In the genomic region with DNA sequence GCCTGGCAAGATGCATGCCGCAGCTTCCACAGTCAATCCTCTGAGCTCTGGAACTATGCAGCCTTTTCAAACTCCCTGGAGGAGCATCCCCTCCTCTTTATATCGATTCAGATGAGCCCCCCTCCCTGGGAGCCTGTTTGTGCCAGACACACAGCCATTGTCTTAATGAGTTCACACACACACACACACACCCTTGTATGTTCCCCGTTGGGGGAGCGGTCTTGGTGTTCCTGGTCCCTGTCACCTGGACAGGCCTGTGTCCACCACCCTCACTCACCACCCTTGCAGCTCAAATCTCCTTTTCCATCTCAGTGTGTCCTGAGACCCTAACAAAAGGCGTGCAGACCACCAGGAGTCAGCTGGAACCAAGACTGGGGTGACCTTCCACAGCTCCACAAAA, we compare ENCODE assay signal across 11 mouse cellular contexts. TPM values are rescaled to one million over a fixed set of nuclear protein-coding genes. Genes with fewer than 3 reads are reported as not detected.
DNase-seq lines count a peak whose midpoint lies in the region; ATAC-seq and TF ChIP-seq lines count a peak whose summit lies in the region.
"Had no signal": no experiment of that assay in that cellular context is flagged by ENCODE, and none has a peak within 500 bp of the region (broad histone marks: within the 10 kb centered on the region; RNA-seq: fewer than 3 reads in every experiment).

No protein-coding gene starts in this region.

- no peak for TF ChIP-seq CTCF in stomach, postnatal 0 days (IDR thresholded peaks at IDR 0.05; ENCODE audit: low read depth)
- no peak for TF ChIP-seq CTCF in thymus, adult 2 months (IDR thresholded peaks at IDR 0.05; ENCODE audit: borderline replicate concordance, control insufficient read depth, extremely low read depth, insufficient read depth, low read length, poor library complexity)

- peak overlapping the region; percentile 88 for H3K4me3 ChIP-seq in heart, embryonic 10.5 days
- H3K4me3 ChIP-seq in stomach, embryonic 14.5 days (ENCODE audit: low read depth, low read length): 0 out of 2 replicates have a peak overlapping the region, but pooled peaks have one; percentile 69
- H3K4me3 ChIP-seq in stomach, postnatal 0 days (ENCODE audit: low read depth, low read length): no peak overlapping the region
- H3K4me3 ChIP-seq in limb, embryonic 13.5 days: peak overlapping the region; percentile 75
- no peak overlapping the region for H3K4me3 ChIP-seq in thymus, adult 2 months (ENCODE audit: control insufficient read depth, insufficient read depth, low read length)
- H3K4me3 ChIP-seq: megakaryocyte, embryonic 14.5 days had no signal

- H3K9ac ChIP-seq in stomach, embryonic 14.5 days (replicated peaks; ENCODE audit: low read depth, low read length): 0 out of 2 replicates have a peak overlapping the region, but pooled peaks have one; percentile 1
- no peak overlapping the region for H3K9ac ChIP-seq in stomach, postnatal 0 days (ENCODE audit: low read length)
- H3K9ac ChIP-seq in limb, embryonic 13.5 days: no peak overlapping the region

- H3K4me2 ChIP-seq in stomach, embryonic 14.5 days (replicated peaks; ENCODE audit: low read depth, low read length): peak overlapping the region; percentile 66
- no peak overlapping the region for H3K4me2 ChIP-seq in stomach, postnatal 0 days (replicated peaks; ENCODE audit: low read depth)
- peak overlapping the region; percentile 72 for H3K4me2 ChIP-seq in limb, embryonic 13.5 days (replicated peaks)

- peaks cover 53% of the 10 kb centered on the region for H3K27me3 ChIP-seq in heart, embryonic 10.5 days (ENCODE audit: insufficient read depth, poor library complexity, severe bottlenecking)
- peaks cover 5% of the 10 kb centered on the region; the same call in 1 of the 2 replicates for H3K27me3 ChIP-seq in stomach, embryonic 14.5 days (ENCODE audit: control insufficient read depth, insufficient read depth, low read length)
- H3K27me3 ChIP-seq in stomach, postnatal 0 days (ENCODE audit: control insufficient read depth, insufficient read depth, low read length): no peaks in the 10 kb centered on the region; the same call in 1 of the 2 replicates
- peaks cover 69% of the 10 kb centered on the region for H3K27me3 ChIP-seq in limb, embryonic 13.5 days
- peaks cover 13% of the 10 kb centered on the region for H3K27me3 ChIP-seq in thymus, adult 2 months (ENCODE audit: control insufficient read depth, insufficient read depth, low read length)

- H3K27ac ChIP-seq in heart, embryonic 10.5 days: no peak overlapping the region; the same call in 1 of the 2 replicates
- H3K27ac ChIP-seq in stomach, embryonic 14.5 days (ENCODE audit: low read length): 0 out of 2 replicates have a peak overlapping the region, but pooled peaks have one; percentile 10
- no peak overlapping the region for H3K27ac ChIP-seq in stomach, postnatal 0 days (replicated peaks)
- H3K27ac ChIP-seq in limb, embryonic 13.5 days: no peak overlapping the region
- H3K27ac ChIP-seq in thymus, adult 2 months (ENCODE audit: control insufficient read depth, insufficient read depth, low read length): no peak overlapping the region

- H3K9me3 ChIP-seq in heart, embryonic 10.5 days: no peaks in the 10 kb centered on the region
- no peaks in the 10 kb centered on the region for H3K9me3 ChIP-seq in stomach, embryonic 14.5 days (ENCODE audit: control insufficient read depth, low read depth, low read length)
- H3K9me3 ChIP-seq in stomach, postnatal 0 days (ENCODE audit: control insufficient read depth, low read length): no peaks in the 10 kb centered on the region
- no peaks in the 10 kb centered on the region for H3K9me3 ChIP-seq in limb, embryonic 13.5 days
- H3K9me3 ChIP-seq: megakaryocyte, embryonic 14.5 days had no signal

- no peak for TF ChIP-seq EP300 in stomach, postnatal 0 days (optimal IDR thresholded peaks at IDR 0.05)

- no peak for ATAC-seq in stomach, embryonic 14.5 days (ENCODE audit: insufficient number of reproducible peaks, insufficient read depth, low FRiP score, low read depth)
- no peak for ATAC-seq in stomach, postnatal 0 days (ENCODE audit: low FRiP score, low TSS enrichment)
- ATAC-seq in limb, embryonic 13.5 days (ENCODE audit: low FRiP score, low read depth): no peak
- ATAC-seq: inflammation-experienced regulatory T-cells, adult 6 months had no signal

- DNase-seq in heart, embryonic 10.5 days (ENCODE audit: low spot score): no peak
- DNase-seq in heart, adult 8-10 months (ENCODE audit: low spot score): no peak
- no peak for DNase-seq in stomach, postnatal 0 days (ENCODE audit: low spot score)
- DNase-seq in frontal cortex, adult 2 months (ENCODE audit: extremely low spot score in 1 of 2, low spot score in 1 of 2): no peak
- no peak for DNase-seq in layer of hippocampus, adult 9-11 months
- no peak for DNase-seq in thymus, adult 2 months

- no peaks in the 10 kb centered on the region for H3K36me3 ChIP-seq in heart, embryonic 10.5 days
- H3K36me3 ChIP-seq in stomach, embryonic 14.5 days (ENCODE audit: control insufficient read depth, insufficient read depth, low read length): no peaks in the 10 kb centered on the region
- no peaks in the 10 kb centered on the region for H3K36me3 ChIP-seq in stomach, postnatal 0 days (ENCODE audit: control insufficient read depth, insufficient read depth, low read length)
- H3K36me3 ChIP-seq in limb, embryonic 13.5 days: no peaks in the 10 kb centered on the region
- H3K36me3 ChIP-seq in thymus, adult 2 months (ENCODE audit: control insufficient read depth, insufficient read depth, low read length): no peaks in the 10 kb centered on the region

- 51% methylated on average over 5 of the region's 5 CpGs for WGBS in heart, embryonic 10.5 days
- 45% methylated on average over 5 of the region's 5 CpGs for WGBS in stomach, embryonic 14.5 days
- WGBS in stomach, postnatal 0 days: 63% methylated on average over 5 of the region's 5 CpGs
- 53% methylated on average over 5 of the region's 5 CpGs for WGBS in limb, embryonic 13.5 days
- 68% methylated on average over 5 of the region's 5 CpGs for WGBS in thymus, adult 2 months

- peaks cover 50% of the 10 kb centered on the region for H3K4me1 ChIP-seq in heart, embryonic 10.5 days
- H3K4me1 ChIP-seq in stomach, embryonic 14.5 days (ENCODE audit: control insufficient read depth, insufficient read depth, low read length): peaks cover 16% of the 10 kb centered on the region; the same call in 1 of the 2 replicates
- H3K4me1 ChIP-seq in stomach, postnatal 0 days (replicated peaks; ENCODE audit: control insufficient read depth, insufficient read depth): no peaks in the 10 kb centered on the region; the same call in 1 of the 2 replicates
- H3K4me1 ChIP-seq in limb, embryonic 13.5 days: peaks cover 39% of the 10 kb centered on the region
- H3K4me1 ChIP-seq in thymus, adult 2 months (replicated peaks; ENCODE audit: control insufficient read depth, insufficient read depth, low read length): peaks cover 10% of the 10 kb centered on the region

- TF ChIP-seq POLR2A in thymus, adult 2 months (IDR thresholded peaks at IDR 0.05; ENCODE audit: control insufficient read depth, extremely low read depth, insufficient read depth, low read length, poor library complexity): no peak

RNA-seq across cellular contexts. Expression of a gene that starts 2.1 kb away (rescaled TPM):
- polyA plus RNA-seq in heart, embryonic 10.5 days (2016; fragmentation: Nextera tagmentation; extraction: Ambion mirVana): 6.6 and 8.0 TPM in 2 replicates
- total RNA-seq in heart, adult 8-10 months (2022): 10 to 100 TPM; 16.1 to 21.3 (median 20.0) TPM
- polyA plus RNA-seq in stomach, embryonic 14.5 days (2014; fragmentation: Nextera tagmentation; extraction: Ambion mirVana): 9.0 and 9.6 TPM in 2 replicates
- 1.2 and 1.5 TPM in 2 replicates for polyA plus RNA-seq in stomach, postnatal 0 days (2015; fragmentation: Nextera tagmentation; extraction: Ambion mirVana)
- polyA plus RNA-seq in limb, embryonic 13.5 days (2015; fragmentation: Nextera tagmentation; extraction: Ambion mirVana): 3.8 and 4.1 TPM in 2 replicates
- 65.9 and 80.2 TPM in 2 replicates for polyA plus RNA-seq in frontal cortex, adult 2 months (2012; rRNA removed)
- polyA plus RNA-seq in thymus, adult 2 months (2012; rRNA removed): 0.18 and 0.75 TPM in 2 replicates

RNA-seq across cellular contexts. Expression of a gene that starts 53.0 kb away (rescaled TPM):
- polyA plus RNA-seq in heart, embryonic 10.5 days (2016; fragmentation: Nextera tagmentation; extraction: Ambion mirVana): 3,021 and 6,084 TPM in 2 replicates
- total RNA-seq in heart, adult 8-10 months (2022): over 10,000 TPM; 21,987 to 25,864 (median 23,706) TPM
- polyA plus RNA-seq in stomach, embryonic 14.5 days (2014; fragmentation: Nextera tagmentation; extraction: Ambion mirVana): 1.7 and 2.3 TPM in 2 replicates
- 0.21 and 0.30 TPM in 2 replicates for polyA plus RNA-seq in stomach, postnatal 0 days (2015; fragmentation: Nextera tagmentation; extraction: Ambion mirVana)
- 0.61 and 1.0 TPM in 2 replicates for polyA plus RNA-seq in limb, embryonic 13.5 days (2015; fragmentation: Nextera tagmentation; extraction: Ambion mirVana)
- 1.8 TPM in 2 replicates for polyA plus RNA-seq in frontal cortex, adult 2 months (2012; rRNA removed)
- polyA plus RNA-seq in thymus, adult 2 months (2012; rRNA removed): 0.79 and 169 TPM in 2 replicates
- polyA plus RNA-seq: C2C12 had no signal

Comparison
In these comparisons a context has a peak if more than half of its experiments do, and no peak if none do; other contexts are left out.
1. H3K4me3 ChIP-seq: peak in heart, embryonic 10.5 days (single experiment), stomach, embryonic 14.5 days (single experiment) and limb, embryonic 13.5 days (single experiment); none in stomach, postnatal 0 days (single experiment) and thymus, adult 2 months (single experiment).